Mouse (Mus musculus) regulatory T cell (primary cell): ENCODE measurements around the gene Nos1.

Experiments used
- in situ Hi-C: fragments of 300-600 bp; cut with MboI, MseI; formaldehyde crosslinking; loops from one replicate; pipeline ENCODE4 v1.15.1; 2025; ENCODE audit warnings: high pct_unique_total_duplicates

The Nos1 gene

GRCm38 (mm10) chr5:117954429-117954828 is 173.6 kb downstream of the Nos1 start:
- in situ Hi-C loops: no loop called here

DNA sequence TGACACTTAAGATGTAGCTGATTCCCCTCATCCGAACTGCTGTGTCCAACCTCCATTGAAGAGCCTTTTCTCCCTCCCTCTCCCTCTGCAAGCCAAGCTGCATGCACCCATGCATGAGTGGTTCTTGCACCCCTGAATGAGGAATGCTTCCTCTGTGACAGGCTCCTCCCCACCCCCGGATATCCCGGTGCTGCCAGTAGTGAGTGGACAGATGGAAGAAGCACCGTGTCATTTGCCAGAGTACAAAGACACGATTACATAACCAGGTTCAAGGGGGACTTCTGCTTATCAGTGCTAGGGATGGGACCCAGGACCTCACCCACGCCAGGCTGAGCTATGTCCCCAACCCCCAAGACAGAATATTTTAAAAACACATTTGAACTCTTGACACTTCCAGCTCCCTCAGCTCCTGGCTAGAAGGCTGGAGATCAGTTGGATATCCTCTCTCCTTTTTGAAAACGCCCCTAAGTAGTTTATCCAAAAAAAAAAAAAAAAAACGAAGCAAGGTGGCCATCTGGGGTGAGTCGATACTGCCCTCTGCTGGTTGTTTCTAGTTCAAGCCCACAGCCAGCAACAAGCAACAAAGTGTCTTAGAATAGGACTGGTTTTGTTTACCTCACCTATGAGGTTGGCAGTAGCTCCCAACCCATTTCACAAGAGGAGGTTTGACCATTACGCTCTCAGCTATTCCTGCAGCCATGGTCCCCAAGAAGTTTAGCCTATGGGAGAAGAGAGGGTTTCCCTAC is 175.0 kb downstream of the Nos1 start:
- in situ Hi-C loops: no loop called here

- in situ Hi-C loops: no loop called here
These were observed 183.9 kb downstream of the Nos1 start for GRCm38 (mm10) chr5:117964750-117965149.

GRCm38 (mm10) chr5:117966956-117967355 is 186.1 kb downstream of the Nos1 start:
- in situ Hi-C loops: no loop called here

DNA sequence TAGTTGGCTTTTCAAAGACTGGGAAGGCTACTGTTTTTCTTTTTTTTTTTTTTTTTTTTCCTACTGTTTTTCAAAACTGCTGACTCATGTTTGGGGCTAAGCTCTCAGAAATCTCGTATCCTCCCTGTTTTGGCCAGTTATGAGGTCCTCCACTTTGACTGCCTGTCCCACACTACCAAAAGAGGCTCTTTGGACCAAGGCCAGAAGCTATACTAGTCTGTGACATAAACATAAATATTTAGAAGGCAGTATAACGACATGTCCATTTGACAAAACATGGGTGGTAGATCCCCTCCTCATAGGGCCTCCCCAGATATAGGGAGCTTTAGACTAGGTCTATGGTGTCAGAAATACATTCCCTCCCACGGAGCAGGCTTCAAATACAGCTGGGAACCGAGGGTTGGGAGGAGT is 186.8 kb downstream of the Nos1 start:
- in situ Hi-C loops: no loop called here

DNA sequence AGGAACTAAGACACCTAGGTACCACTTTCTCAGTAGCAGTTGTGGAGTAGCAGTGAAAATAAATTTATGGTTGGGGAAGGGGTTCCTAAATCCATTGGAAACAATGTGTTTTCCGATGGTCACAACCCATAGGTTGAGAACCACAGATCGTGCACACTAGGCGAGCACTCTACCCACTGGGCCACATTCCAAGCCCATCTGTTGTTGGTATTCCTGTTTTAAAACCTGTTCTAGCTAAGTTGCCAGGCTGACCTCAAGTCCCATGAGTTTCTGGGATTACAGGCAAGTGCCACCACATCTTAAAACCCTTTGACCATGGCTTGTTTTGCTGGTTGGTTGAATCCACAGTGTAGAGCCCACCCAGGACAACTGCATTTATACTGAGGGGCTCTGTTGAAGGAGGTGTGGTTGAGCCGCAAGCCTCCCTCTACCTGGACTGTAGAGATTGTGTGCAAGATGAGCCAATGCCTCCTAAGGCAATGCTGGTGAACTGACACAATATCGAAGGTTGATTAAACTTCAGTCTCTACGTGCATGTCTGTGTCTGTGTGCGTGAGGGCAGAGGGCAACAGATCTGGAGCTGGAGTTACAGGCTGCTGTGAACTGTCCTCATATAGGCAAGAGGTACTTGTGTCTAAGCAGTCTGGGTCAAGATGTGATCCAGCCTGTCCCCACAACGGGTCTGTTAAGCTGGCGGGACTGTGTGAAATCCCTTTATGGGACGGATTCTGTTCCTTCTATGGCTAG is 189.0 kb downstream of the Nos1 start:
- in situ Hi-C loops: no loop called here

DNA sequence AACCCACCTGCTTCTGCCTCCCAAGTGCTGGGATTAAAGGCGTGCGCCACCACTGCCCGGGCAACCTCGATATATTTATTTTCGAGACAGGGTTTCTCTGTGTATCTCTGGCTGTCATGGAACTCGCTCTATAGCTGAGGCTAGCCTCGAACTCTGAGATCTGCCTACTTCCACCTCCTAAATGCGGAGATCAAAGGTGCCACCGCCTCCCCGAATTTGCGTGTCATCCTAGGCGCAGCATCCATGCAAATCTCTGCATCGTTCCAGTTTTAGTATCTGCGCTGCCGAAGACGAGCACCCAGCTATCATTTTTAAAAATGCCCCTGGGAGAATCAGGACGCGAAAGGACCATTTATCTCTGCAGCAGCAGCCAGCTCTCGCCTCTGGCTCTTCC is 195.4 kb downstream of the Nos1 start:
- in situ Hi-C loops: no loop called here

- in situ Hi-C loops: no loop called here
These were observed 196.0 kb downstream of the Nos1 start, which contains the start of gene Fbxo21 for GRCm38 (mm10) chr5:117976657-117977500. Gene Fbxo21 (plus strand): TSS chr5:117976730.

GRCm38 (mm10) chr5:117977501-117978158 is 196.8 kb downstream of the Nos1 start:
- in situ Hi-C loops: no loop called here

- in situ Hi-C loops: no loop called here
These were observed 197.4 kb downstream of the Nos1 start for GRCm38 (mm10) chr5:117978159-117978697.

- in situ Hi-C loops: no loop called here
These were observed 198.2 kb downstream of the Nos1 start for GRCm38 (mm10) chr5:117979082-117979481.

- in situ Hi-C loops: no loop called here
These were observed 200.1 kb downstream of the Nos1 start for GRCm38 (mm10) chr5:117980921-117981320.

DNA sequence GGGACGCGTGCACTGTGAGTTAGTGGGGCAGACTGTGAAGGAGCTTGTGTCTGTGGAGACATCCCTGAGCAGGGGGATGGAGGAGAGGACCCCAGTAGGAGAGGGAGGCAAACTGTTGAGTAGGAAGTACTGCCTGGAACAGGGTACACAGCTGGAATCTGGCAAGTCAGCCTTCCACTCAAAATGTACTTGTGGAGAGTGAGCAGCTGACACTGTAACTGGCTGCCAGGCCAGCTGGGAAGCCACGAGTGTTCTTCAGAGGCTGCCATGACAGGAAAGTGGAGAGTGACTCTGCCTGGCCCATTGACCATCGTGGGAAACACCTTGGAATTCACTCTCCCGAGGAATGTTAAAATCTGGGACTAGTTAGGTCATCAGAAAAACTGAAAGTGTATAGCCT is 201.1 kb downstream of the Nos1 start:
- in situ Hi-C loops: no loop called here

GRCm38 (mm10) chr5:117986327-117986726 is 205.5 kb downstream of the Nos1 start:
- in situ Hi-C loops: no loop called here

- in situ Hi-C loops: no loop called here
These were observed 207.1 kb downstream of the Nos1 start for GRCm38 (mm10) chr5:117987891-117988290.

- in situ Hi-C loops: no loop called here
These were observed 207.5 kb downstream of the Nos1 start for GRCm38 (mm10) chr5:117988367-117988766.

- in situ Hi-C loops: no loop called here
These were observed 208.9 kb downstream of the Nos1 start for GRCm38 (mm10) chr5:117989773-117990172.

DNA sequence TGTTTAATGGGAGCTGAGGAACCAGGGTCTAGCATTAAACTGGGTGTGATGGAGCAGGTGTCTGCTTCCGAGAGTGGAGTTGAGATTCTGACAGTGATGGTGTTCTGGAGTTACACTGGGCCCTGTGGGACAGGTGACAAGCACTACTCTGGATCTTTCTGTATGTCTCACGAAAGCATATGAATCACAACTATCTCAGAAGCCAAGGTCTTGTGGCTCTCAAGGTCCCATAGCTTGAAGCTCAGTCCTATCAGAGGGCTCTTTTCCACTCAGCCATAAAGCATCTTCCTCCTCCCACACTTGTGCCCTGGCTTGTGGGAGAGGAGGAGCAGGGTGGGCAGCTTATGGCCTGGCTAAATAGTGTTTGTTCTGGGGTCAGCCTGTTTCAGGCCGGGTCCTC is 210.1 kb downstream of the Nos1 start:
- in situ Hi-C loops: no loop called here

DNA sequence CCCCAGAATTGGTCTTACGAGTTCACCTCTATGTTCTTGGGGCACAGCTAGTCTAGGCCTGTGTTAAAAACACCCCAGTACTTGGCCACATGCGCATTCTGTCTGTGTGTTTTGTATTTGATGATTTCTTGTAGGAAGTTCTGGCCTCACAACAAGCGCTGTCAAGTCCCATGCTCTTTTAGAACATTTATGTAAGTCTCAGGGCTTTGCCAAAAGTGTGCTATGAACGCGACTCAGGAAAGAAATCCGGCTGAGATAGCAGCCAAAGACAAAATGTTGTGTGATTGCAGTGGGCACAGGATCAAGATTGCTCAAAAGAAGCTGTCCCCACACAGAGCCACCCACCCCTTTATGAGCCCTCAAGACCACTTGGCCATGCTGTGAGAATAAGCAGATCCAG is 212.7 kb downstream of the Nos1 start:
- in situ Hi-C loops: no loop called here

DNA sequence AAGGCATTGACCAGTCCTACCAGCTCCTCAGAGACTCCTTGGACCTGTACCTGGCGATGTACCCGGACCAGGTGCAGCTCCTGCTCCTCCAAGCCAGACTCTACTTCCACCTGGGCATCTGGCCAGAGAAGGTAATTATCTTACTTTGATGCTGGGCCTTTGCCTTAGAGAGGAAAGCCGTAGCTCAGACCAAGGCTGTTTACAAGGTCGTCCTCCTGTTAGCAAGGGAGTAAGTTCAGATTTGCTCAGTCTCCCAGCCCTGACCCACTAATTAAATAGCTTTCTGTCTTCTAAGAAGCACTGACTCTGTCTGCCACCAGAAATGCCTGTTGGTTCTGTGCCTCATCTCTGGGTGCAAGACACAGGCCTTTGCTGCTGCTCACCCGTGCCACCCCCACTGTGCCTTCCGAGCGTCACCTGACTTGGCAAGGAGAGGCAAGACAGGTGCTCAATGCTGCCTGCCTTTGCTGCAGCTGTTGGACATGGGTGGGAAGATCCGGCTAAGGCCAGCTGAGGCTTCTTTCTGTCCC is 214.6 kb downstream of the Nos1 start:
- in situ Hi-C loops: no loop called here

DNA sequence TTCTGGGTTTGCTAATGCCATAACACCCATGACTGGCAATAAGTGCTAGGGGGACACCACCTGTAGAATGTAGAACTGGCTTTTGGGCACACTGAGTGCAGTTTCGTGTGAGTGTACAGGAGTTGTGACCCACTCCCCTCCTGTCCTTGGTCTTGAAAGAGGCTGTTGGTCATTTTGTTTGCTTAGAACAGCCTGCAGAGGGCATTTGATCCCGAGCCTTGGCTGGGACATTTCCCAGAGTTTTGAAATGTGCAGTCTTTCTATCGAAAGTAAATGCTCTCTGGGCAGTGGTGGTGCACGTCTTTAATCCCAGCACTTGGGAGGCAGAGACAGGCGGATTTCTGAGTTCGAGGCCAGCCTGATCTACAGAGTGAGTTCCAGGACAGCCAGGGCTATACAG is 215.1 kb downstream of the Nos1 start:
- in situ Hi-C loops: no loop called here
